Comparison of ENCODE assay signal across 13 mouse cellular contexts in the genomic region with DNA sequence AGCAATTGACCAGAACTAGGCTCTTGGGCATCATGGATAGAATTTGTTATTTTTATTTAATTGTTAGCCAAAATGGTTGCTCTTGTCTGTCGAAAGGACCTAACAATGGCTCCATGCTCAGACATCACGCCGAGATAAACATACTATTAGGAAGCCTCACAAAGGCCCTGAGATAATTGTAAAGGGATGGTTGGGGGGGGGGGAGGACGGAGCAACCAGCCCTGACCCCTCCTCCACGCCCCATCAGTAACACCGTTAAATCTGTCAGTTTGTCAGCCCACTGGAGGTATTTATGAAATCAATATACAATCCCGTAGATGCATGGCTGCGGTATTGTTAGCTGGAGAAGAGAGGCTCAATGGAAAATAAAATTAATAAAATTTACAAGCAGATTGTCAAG.
"Had no signal": no experiment of that assay in that cellular context is flagged by ENCODE, and none has a peak within 500 bp of the region (broad histone marks: within the 10 kb centered on the region; RNA-seq: fewer than 3 reads in every experiment).

No protein-coding gene starts in this region.

- ATAC-seq: liver, embryonic 12.5 days had no signal

- H3K27me3 ChIP-seq: kidney, embryonic 15.5 days; limb, embryonic 15.5 days; neural tube, embryonic 12.5 days had no signal

- H3K27ac ChIP-seq: kidney, embryonic 15.5 days; limb, embryonic 15.5 days; liver, embryonic 12.5 days; neural tube, embryonic 12.5 days had no signal

- H3K4me1 ChIP-seq: liver, embryonic 12.5 days had no signal

- H3K4me3 ChIP-seq: kidney, embryonic 15.5 days; limb, embryonic 15.5 days; liver, embryonic 12.5 days; midbrain, embryonic 12.5 days; myocyte; neural tube, embryonic 12.5 days had no signal

- H3K9me3 ChIP-seq: kidney, embryonic 15.5 days; limb, embryonic 15.5 days; liver, embryonic 12.5 days; midbrain, embryonic 12.5 days; neural tube, embryonic 12.5 days had no signal

- H3K4me2 ChIP-seq: kidney, embryonic 15.5 days; limb, embryonic 15.5 days; liver, embryonic 12.5 days; lung, embryonic 14.5 days; midbrain, embryonic 12.5 days; neural tube, embryonic 12.5 days had no signal

- DNase-seq: kidney, postnatal 14 days; lung, embryonic 14.5 days; lung, postnatal 10 days; lung, postnatal 4 days; retina, postnatal 1 day; right cerebral cortex, postnatal 4 days; spleen, adult 18-20 months had no signal

- H3K9ac ChIP-seq: kidney, embryonic 15.5 days; limb, embryonic 15.5 days; liver, embryonic 12.5 days; lung, embryonic 14.5 days; neural tube, embryonic 12.5 days had no signal

- H3K36me3 ChIP-seq: kidney, embryonic 15.5 days; limb, embryonic 15.5 days; liver, embryonic 12.5 days; midbrain, embryonic 12.5 days; neural tube, embryonic 12.5 days had no signal
